Mouse (Mus musculus) macrophage (primary cell): ENCODE data around the gene Nrm. TPM values are rescaled to one million over a fixed set of nuclear protein-coding genes. Genes with fewer than 3 reads are reported as not detected.

Experiments used
- H3K27ac ChIP-seq: fragments of 350-480 bp; formaldehyde crosslinking; 2 replicates; pipeline ENCODE4 v1.9.0; 2021
- H3K36me3 ChIP-seq: fragments of 350-480 bp; formaldehyde crosslinking; 2 replicates; pipeline ENCODE4 v1.9.0; 2021; ENCODE audit errors: inconsistent target
- H3K4me3 ChIP-seq: fragments of 350-480 bp; formaldehyde crosslinking; 2 replicates; pipeline ENCODE4 v1.9.0; 2021; ENCODE audit errors: inconsistent target
- H3K79me2 ChIP-seq: fragments of 350-480 bp; formaldehyde crosslinking; 2 replicates; pipeline ENCODE4 v1.9.0; 2021; ENCODE audit errors: inconsistent target
- WGBS: methylation state at CpG from one replicate; pipeline ENCODE4 v1.1.7; 2026; ENCODE audit warnings: inconsistent platforms; ENCODE audit not compliant: missing documents; 5-methylcytosine and 5-hydroxymethylcytosine counted together
- polyA plus RNA-seq: library from polyadenylated mRNA; stranded (reverse); fragments of 250-400 nt; gene quantifications from 3 replicates; pipeline ENCODE4 v1.2.4, GENCODE M21; 2018; ENCODE audit warnings: inconsistent platforms

Nrm gene
- polyA plus RNA-seq, 1 experiment from 2014 or later: 6.8 TPM

DNA sequence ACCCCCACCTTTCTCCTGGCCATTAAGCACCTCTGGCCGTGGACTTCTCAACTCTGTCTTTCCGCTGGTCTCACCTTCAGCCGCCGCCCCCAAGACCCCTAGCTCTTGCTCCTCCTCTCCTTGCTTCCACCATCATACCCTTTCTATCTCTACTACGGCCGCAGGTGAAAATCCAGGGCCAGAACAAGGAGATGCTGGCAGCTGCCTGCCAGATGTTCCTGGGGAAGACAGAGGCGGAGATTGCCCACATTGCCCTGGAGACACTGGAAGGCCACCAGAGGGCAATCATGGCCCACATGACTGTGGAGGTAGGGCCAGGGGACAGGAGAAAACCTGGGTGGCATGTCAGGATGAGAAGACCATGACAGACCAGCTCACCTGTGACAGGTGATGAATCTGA is 36.7 kb upstream of the Nrm start:
- WGBS: 84% methylated on average over 7 of the region's 7 CpGs
- Histone ChIP-seq H3K79me2 (peaks cover 13% of the 10 kb centered on the region), H3K4me3 (no peak overlapping the region), H3K36me3 (peaks cover 29% of the 10 kb centered on the region), H3K27ac (no peak overlapping the region)

GRCm38 (mm10) chr17:35825109-35825850 is 35.8 kb upstream of the Nrm start:
- 98% methylated on average over 5 of the region's 13 CpGs for WGBS
- Histone ChIP-seq H3K4me3 (no peak overlapping the region), H3K36me3 (peaks cover 29% of the 10 kb centered on the region), H3K79me2 (peaks cover 13% of the 10 kb centered on the region), H3K27ac (no peak overlapping the region)

GRCm38 (mm10) chr17:35829737-35830136 is 31.4 kb upstream of the Nrm start:
- peaks cover 17% of the 10 kb centered on the region for H3K79me2 ChIP-seq
- 11% methylated on average over 20 of the region's 21 CpGs for WGBS
- peaks cover 59% of the 10 kb centered on the region for H3K36me3 ChIP-seq
- no peak overlapping the region for H3K27ac ChIP-seq
- no peak overlapping the region for H3K4me3 ChIP-seq

DNA sequence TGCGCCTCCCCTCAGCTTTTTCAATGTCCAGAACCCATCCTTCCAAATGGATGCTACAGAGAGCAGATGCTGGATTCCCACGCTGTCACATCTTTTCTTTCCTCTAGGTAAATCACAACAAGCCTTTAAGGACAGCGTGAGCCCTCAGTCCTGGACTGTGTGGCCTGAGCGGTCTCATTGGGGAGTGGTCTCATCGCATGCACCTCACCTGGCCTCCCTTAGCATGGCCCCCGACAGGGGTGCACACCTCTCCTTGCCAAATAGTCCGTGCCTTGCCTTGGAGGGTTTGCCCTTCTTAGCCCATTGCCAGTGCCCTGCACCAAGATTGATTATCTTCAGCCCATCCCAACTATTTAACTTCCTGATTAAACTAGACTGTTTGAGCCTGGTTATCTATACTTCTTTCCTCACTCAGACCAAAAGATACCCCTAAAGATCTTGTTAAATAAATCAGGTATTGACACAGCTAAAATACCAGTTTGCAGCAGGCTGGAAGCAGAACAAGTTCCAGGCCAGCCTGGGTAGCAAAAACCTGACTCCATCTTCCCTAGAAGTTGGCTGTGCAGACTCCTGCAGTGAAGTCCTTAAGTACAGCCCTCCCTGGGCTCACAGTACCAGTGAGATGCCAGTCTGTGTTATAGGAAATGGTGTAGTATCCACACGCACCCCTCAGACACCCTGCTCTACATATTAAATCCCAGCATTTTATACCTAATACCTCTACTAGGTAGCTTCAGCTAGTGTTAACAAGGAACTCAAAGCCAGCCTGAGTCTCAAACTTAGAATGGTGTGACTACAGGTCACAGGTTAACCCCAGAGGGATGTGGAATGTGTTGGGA is 28.5 kb upstream of the Nrm start:
- H3K36me3 ChIP-seq: peaks cover 44% of the 10 kb centered on the region
- WGBS: 90% methylated on average over 8 of the region's 8 CpGs
- H3K27ac ChIP-seq: no peak overlapping the region

DNA sequence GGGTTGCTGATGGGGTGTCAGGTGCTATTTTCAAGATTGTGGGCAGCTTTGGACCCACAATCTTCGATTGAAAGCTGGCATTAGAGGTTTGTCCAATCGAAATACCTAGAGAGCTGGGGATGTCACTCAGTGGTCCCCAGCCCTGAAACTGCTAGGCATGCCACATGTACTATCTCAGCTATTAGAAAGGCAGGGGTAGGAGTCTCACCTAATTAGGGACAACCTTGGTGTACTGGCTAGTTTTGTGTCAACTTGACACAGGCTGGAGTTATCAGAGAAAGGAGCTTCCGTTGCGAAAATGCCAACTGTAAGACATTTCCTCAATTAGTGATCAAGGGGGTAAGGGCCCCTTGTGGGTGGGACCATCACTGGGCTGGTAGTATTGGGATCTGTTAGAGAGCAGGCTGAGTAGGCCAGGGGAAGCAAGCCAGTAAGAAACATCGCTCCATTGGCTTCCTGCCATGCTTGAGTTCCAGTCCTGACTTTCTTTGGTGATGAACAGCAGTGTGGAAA is 27.8 kb upstream of the Nrm start:
- Histone ChIP-seq H3K27ac (no peak overlapping the region), H3K79me2 (peaks cover 49% of the 10 kb centered on the region), H3K4me3 (no peak overlapping the region), H3K36me3 (peaks cover 43% of the 10 kb centered on the region)
- WGBS: 42% methylated on average over 5 of the region's 5 CpGs

More for the DNA sequence above, 28.5 kb upstream of the Nrm start:
- no peak overlapping the region for H3K4me3 ChIP-seq
- peaks cover 45% of the 10 kb centered on the region for H3K79me2 ChIP-seq

GRCm38 (mm10) chr17:35833894-35834293 is 27.2 kb upstream of the Nrm start:
- WGBS: 68% methylated on average over 4 of the region's 5 CpGs
- Histone ChIP-seq H3K79me2 (peaks cover 49% of the 10 kb centered on the region), H3K36me3 (peaks cover 43% of the 10 kb centered on the region), H3K27ac (no peak overlapping the region), H3K4me3 (no peak overlapping the region)

- WGBS: 64% methylated on average over 26 of the region's 26 CpGs
- Histone ChIP-seq H3K27ac (no peak overlapping the region), H3K36me3 (peaks cover 43% of the 10 kb centered on the region), H3K79me2 (peaks cover 49% of the 10 kb centered on the region), H3K4me3 (no peak overlapping the region)
Measured at GRCm38 (mm10) chr17:35834696-35835422, 26.3 kb upstream of the Nrm start.

GRCm38 (mm10) chr17:35835424-35836140 is 25.5 kb upstream of the Nrm start:
- Histone ChIP-seq H3K36me3 (peaks cover 43% of the 10 kb centered on the region), H3K27ac (no peak overlapping the region), H3K4me3 (peak overlapping the region; percentile 98; the same call in 1 of the 2 replicates), H3K79me2 (peaks cover 49% of the 10 kb centered on the region)
- 84% methylated on average over 24 of the region's 26 CpGs for WGBS

DNA sequence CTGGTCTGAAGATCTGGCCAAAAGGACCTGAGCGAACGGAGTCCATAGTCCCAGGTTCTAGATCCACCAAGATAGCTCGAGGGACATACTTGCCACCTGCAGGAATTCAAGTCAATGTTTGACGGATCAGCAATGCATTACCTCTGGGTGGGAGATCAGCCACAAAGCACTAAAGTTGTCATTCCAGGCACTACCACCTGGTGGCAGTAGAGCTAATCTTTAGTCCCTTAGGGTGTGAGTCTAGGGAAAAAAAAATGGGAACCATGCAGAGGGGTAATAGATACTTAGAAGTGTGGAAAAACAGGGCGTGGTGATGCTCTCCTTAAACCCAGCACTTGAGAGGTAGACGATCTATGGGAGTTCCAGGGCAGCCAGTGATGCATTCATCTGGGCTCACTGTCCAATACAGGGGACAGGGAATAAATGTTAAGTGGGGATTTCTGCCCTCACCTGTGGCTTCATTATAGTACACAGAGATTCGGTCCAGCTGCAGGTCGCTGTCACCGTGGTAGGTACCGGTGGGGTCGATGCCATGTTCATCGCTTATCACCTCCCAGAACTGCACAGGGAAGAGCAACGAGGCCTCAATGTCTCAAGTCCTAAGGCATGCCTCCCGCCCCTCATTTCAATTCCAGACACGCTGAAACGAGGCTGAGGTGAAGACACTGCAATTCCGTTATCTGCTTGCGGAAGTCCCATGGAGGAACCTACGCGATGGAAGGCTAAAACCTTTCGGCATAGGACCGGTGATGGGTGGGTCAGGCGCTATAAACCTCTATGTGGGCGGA is 24.7 kb upstream of the Nrm start:
- 6% methylated on average over 24 of the region's 24 CpGs for WGBS

GRCm38 (mm10) chr17:35836991-35837422 is 24.1 kb upstream of the Nrm start:
- Histone ChIP-seq H3K79me2 (peaks cover 53% of the 10 kb centered on the region), H3K4me3 (peak overlapping the region; percentile 98), H3K36me3 (peaks cover 36% of the 10 kb centered on the region), H3K27ac (peak overlapping the region; percentile 96)
- under 1% methylated on average over 21 of the region's 25 CpGs for WGBS

More for the DNA sequence above, 24.7 kb upstream of the Nrm start:
- H3K36me3 ChIP-seq: peaks cover 42% of the 10 kb centered on the region
- peak overlapping the region; percentile 98 for H3K4me3 ChIP-seq
- H3K27ac ChIP-seq: peak overlapping the region; percentile 96
- peaks cover 49% of the 10 kb centered on the region for H3K79me2 ChIP-seq

DNA sequence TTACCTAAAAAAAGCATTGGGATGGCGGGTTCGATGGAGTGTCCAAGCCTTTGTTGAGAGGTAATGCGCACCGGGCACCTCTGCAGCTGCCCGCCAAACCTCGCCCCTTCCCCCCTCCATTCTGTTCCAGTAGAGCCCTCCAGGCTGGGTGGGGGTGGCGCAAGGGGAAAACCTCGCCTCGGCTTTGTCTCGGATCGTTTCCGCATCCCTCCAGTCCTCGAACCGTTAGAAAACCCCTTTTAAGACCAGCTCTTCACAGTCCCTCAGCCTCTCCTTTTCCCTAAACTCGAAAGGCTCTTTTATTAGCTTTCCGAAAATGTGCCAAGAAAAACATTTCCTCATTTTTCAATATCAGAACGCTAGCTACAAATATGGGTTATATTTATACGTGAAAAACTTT is 23.6 kb upstream of the Nrm start:
- Histone ChIP-seq H3K4me3 (peak overlapping the region; percentile 98), H3K27ac (peak overlapping the region; percentile 96), H3K36me3 (peaks cover 31% of the 10 kb centered on the region), H3K79me2 (peaks cover 58% of the 10 kb centered on the region)
- under 1% methylated on average over 18 of the region's 18 CpGs for WGBS

GRCm38 (mm10) chr17:35838122-35838544 is 23.0 kb upstream of the Nrm start, which contains the start of gene Tubb5:
TSS of gene Tubb5 (minus strand) at chr17:35838306.
- H3K27ac ChIP-seq: peak within 1 kb of the TSS; percentile 96
- 1% methylated on average over 29 of the region's 29 CpGs for WGBS
- H3K79me2 ChIP-seq: peaks cover 63% of the 10 kb centered on the region
- H3K36me3 ChIP-seq: peaks cover 25% of the 10 kb centered on the region
- peak within 1 kb of the TSS; percentile 98 for H3K4me3 ChIP-seq

DNA sequence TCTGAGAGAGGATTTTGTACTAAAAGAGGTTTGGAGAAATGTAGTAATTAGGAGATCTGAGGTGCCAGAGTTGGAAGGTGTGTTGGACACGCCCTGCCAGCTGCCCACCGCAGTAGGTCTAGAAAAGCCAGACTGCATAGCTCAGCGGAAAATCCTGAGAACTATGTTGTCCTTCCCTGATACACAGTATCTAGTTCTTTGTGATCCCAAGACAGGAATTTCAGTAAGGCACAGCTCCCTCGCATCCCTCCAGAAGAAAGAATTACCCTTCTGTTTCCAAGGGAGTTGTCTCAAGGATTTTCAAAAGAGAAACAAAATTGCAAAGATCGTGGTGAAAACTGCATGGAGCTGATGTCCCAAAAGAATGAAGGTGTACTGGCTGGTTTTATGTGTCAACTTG is 22.5 kb upstream of the Nrm start:
- H3K4me3 ChIP-seq: peak overlapping the region; percentile 34
- peak overlapping the region; percentile 64 for H3K27ac ChIP-seq
- H3K79me2 ChIP-seq: peaks cover 63% of the 10 kb centered on the region
- H3K36me3 ChIP-seq: peaks cover 24% of the 10 kb centered on the region
- 9% methylated on average over 5 of the region's 5 CpGs for WGBS
